Mouse (Mus musculus): ENCODE results near the gene 9830107B12Rik. TPM values are rescaled to one million over a fixed set of nuclear protein-coding genes. Genes with fewer than 3 reads are reported as not detected.

The 9830107B12Rik gene
- polyA plus RNA-seq (2012; rRNA removed; ENCODE audit: low replicate concordance), result 0.19 and 0.24 TPM in 2 replicates

GRCm38 (mm10) chr17:48146120-48146519 is at the start of gene 9830107B12Rik:
TSS of gene 9830107B12Rik (minus strand) at chr17:48146268.

GRCm38 (mm10) chr17:48167103-48167502 is 21.0 kb upstream of the 9830107B12Rik start, which contains the start of gene A530064D06Rik:
TSS of gene A530064D06Rik (minus strand) at chr17:48167275.

GRCm38 (mm10) chr17:48089019-48089418 is 57.0 kb downstream of the 9830107B12Rik start, which contains the start of gene 1700067P10Rik:
TSS of gene 1700067P10Rik (plus strand) at chr17:48089319.

Other genes with a start within 250 kb of the 9830107B12Rik start
- gene Foxp4, start 221.6 kb downstream of the 9830107B12Rik start, polyA plus RNA-seq (2012; rRNA removed; ENCODE audit: low replicate concordance), result 53.5 and 160 TPM in 2 replicates
- not detected in 2 replicates for gene 1700122O11Rik, start 108.0 kb downstream of the 9830107B12Rik start, polyA plus RNA-seq (2012; rRNA removed; ENCODE audit: low replicate concordance)
- not detected in 2 replicates for gene 1700067P10Rik, start 56.9 kb downstream of the 9830107B12Rik start, polyA plus RNA-seq (2012; rRNA removed; ENCODE audit: low replicate concordance)
- gene A530064D06Rik, start 21.0 kb upstream of the 9830107B12Rik start, polyA plus RNA-seq (2012; rRNA removed; ENCODE audit: low replicate concordance), result 0.85 and 4.0 TPM in 2 replicates
- 0.04 and 0.16 TPM in 2 replicates for gene Trem1, start 86.5 kb upstream of the 9830107B12Rik start, polyA plus RNA-seq (2012; rRNA removed; ENCODE audit: low replicate concordance)
- 0.20 and 0.23 TPM in 2 replicates for gene Trem3, start 101.5 kb upstream of the 9830107B12Rik start, polyA plus RNA-seq (2012; rRNA removed; ENCODE audit: low replicate concordance)
- 2.5 TPM in 2 replicates for gene Treml4, start 118.0 kb upstream of the 9830107B12Rik start, polyA plus RNA-seq (2012; rRNA removed; ENCODE audit: low replicate concordance)
- 21.3 and 24.8 TPM in 2 replicates for gene Treml2, start 153.2 kb upstream of the 9830107B12Rik start, polyA plus RNA-seq (2012; rRNA removed; ENCODE audit: low replicate concordance)
- 2.7 and 2.8 TPM in 2 replicates for gene B430306N03Rik, start 169.9 kb upstream of the 9830107B12Rik start, polyA plus RNA-seq (2012; rRNA removed; ENCODE audit: low replicate concordance)
- 6.0 and 8.5 TPM in 2 replicates for gene Trem2, start 200.1 kb upstream of the 9830107B12Rik start, polyA plus RNA-seq (2012; rRNA removed; ENCODE audit: low replicate concordance)
- gene Treml1, start 213.6 kb upstream of the 9830107B12Rik start, polyA plus RNA-seq (2012; rRNA removed; ENCODE audit: low replicate concordance), result 0.13 and 0.23 TPM in 2 replicates

Measured in mammary gland, adult 2 months (tissue).